Mouse (Mus musculus) liver, adult (tissue): Measurements from ENCODE around the gene Dact3.

ENCODE experiments used
- GATA4 ChIP-seq: IDR thresholded peaks from 2 replicates; pipeline ENCODE4 v1.6.1; 2014; ENCODE audit warnings: mild to moderate bottlenecking, low read length; ENCODE audit not compliant: insufficient replicate concordance

Gene Dact3

GRCm38 (mm10) chr7:16895000-16895399, 19.9 kb downstream of the Dact3 start:
- TF ChIP-seq GATA4, result no peak

- TF ChIP-seq GATA4, result no peak
Observed at GRCm38 (mm10) chr7:16895511-16895910, 20.4 kb downstream of the Dact3 start.

- no peak for TF ChIP-seq GATA4
Observed at GRCm38 (mm10) chr7:16900526-16900925, 25.4 kb downstream of the Dact3 start.

GRCm38 (mm10) chr7:16903439-16903955, 28.4 kb downstream of the Dact3 start:
- TF ChIP-seq GATA4, result no peak

GRCm38 (mm10) chr7:16904120-16904675, 29.1 kb downstream of the Dact3 start:
- TF ChIP-seq GATA4, result no peak; the same call in 1 of the 2 replicates

GRCm38 (mm10) chr7:16905491-16906021, 30.4 kb downstream of the Dact3 start:
- no peak for TF ChIP-seq GATA4

GRCm38 (mm10) chr7:16906281-16906680, 31.2 kb downstream of the Dact3 start, which contains the start of gene Ptgir:
Ptgir (plus strand) TSS chr7:16906490.
- no peak for TF ChIP-seq GATA4

GRCm38 (mm10) chr7:16906889-16907559, 31.9 kb downstream of the Dact3 start:
- no peak for TF ChIP-seq GATA4

- TF ChIP-seq GATA4, result no peak
Observed at GRCm38 (mm10) chr7:16907842-16908241, 32.7 kb downstream of the Dact3 start.

- no peak for TF ChIP-seq GATA4
Observed at GRCm38 (mm10) chr7:16908367-16908766, 33.2 kb downstream of the Dact3 start.

GRCm38 (mm10) chr7:16908859-16909258, 33.7 kb downstream of the Dact3 start:
- TF ChIP-seq GATA4, result no peak

GRCm38 (mm10) chr7:16909909-16910308, 34.8 kb downstream of the Dact3 start:
- no peak for TF ChIP-seq GATA4

- no peak for TF ChIP-seq GATA4
Observed at GRCm38 (mm10) chr7:16911904-16912303, 36.8 kb downstream of the Dact3 start.

GRCm38 (mm10) chr7:16912360-16912759, 37.2 kb downstream of the Dact3 start:
- TF ChIP-seq GATA4, result no peak

GRCm38 (mm10) chr7:16913806-16914452, 38.8 kb downstream of the Dact3 start:
- TF ChIP-seq GATA4, result no peak

GRCm38 (mm10) chr7:16914453-16915343, 39.6 kb downstream of the Dact3 start:
- no peak for TF ChIP-seq GATA4
